Mouse (Mus musculus) testis, postnatal 14 days (tissue): ENCODE data around the gene Slc44a1.

Experiments used
- DNase-seq: peaks from one replicate; pipeline ENCODE4 v3.0.0; 2021; ENCODE audit warnings: low spot score

Slc44a1 gene

DNA sequence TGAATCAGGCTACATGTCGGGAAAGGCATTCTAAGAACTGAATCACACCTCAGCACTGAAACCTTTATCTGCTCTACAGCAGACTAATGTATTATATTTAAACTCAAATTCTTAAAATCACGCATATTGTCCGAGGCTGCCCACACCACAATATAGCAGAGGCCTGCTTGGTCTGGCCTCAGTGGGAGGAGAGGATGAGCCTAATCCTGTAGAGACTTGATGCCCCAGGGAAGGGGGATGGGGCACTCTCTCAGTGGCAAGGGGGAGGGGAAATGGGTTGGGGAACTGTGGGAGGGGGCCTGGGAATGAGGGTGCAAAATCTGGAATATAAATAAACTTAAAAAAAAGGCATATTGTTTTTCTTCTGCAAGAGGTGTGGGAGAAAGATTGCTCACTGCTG, 177.8 kb downstream of the Slc44a1 start:
- DNase-seq: no peak

DNA sequence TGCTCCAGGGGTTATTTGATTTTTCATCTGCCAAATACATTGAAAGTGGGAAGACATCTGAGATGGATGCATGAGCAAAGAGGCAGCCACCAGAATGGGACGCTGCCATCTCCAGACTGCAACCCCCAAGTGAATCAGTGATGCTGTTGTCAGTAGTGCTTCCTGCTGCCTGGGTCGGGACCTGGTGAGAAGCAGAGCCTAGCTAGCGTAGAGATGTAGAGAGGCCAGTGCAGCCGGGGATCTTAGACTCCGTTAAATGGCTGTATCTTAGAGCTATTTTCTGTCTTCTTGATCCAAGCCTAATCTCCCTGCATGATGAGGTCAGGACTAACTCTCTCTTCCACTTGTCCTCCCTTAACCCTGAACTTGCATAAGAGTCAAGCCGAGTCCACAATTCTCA, 179.9 kb downstream of the Slc44a1 start:
- DNase-seq: no peak

DNA sequence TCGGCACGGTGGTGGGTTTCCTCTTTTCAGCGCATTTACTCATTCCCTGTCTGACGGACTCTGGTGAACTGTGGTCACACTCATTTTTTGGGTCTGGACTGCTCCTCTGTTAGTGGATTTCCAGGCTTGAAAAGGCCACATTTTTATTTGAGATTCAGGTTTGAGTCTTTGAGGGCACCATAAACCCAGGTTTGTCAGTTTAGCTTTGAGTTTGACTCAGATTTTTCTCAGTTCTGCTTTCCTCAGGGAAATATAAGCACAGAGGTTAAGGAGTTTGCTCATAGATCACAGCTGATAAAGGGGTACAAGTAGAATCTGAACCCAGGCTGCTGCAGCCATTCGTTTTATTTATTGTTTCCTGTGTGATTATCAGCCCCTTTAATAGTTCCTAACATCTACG, 180.9 kb downstream of the Slc44a1 start:
- no peak for DNase-seq

DNA sequence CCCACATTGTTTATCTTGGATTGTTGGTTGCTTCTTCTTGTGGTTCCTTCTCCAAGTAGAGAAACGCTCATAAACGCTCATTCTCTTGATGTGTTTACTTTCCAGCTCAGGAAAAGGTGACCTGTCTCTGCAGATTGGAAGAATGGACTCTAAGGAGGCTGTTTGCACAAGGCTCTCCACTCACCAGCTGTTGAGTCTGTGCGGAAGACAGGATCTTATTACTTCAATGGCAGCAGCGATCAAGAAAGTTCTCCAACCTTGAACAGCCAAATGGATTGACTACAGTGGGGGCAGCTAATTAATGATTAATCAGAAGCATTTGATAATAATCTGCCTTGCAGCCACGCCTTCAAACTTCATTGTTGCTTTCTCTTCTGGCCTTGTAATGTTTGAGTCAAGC, 181.3 kb downstream of the Slc44a1 start:
- no peak for DNase-seq

DNA sequence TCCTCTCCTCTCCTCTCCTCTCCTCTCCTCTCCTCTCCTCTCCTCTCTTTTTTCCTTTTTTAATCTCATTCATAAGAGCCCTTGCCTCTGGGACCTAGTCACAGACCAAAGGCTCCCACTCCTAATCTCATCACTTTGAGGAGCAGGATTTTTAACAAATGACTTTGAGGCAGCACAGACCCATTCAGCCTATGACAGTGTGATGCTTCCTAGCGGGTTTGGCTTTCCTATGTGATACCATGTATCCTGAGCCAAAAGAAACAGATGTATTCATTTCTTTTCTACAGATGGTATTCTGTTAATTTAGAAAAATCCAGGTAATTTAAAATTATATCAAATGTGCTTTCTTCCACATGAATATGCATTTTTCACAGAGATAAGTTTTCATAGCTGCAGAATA, 183.5 kb downstream of the Slc44a1 start:
- DNase-seq: no peak

DNA sequence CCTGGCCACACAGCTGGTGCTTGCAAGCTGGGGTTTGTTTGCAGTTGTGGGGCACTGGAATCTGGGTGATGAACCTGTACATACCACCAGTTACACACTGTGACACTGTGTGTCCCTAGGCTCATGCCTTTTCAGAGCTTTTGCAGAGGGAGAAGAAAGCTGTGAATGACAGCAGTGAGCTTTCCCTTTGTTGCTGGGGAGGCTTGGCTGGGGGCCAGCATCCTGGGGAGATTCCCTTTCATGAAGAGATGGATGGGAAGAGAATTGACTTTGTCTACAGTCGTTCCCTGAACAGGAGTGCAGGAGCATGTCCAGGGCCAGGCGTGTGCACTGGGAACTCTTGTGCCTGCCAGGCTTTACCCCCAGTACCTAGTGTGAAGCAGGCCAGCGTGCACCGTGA, 184.6 kb downstream of the Slc44a1 start:
- DNase-seq: no peak

DNA sequence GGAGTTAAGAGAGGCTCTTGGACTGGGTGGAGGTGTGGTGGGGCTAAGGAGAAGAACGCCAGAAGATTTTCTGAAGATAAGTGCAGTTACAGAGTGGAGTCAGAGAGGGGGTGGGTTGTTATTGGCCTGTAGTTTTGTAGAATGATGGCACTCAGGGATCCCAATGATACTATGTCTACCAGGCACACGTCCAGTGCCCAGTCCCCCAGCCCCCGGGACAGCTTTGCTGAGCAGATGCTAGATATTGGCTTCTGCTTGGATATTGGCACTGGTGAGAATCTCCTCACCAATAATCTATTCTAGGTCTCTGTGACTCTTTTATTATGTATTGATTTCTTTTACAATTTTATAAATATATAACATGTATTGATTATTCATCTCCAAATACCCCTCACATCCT, 185.1 kb downstream of the Slc44a1 start:
- DNase-seq: no peak

DNA sequence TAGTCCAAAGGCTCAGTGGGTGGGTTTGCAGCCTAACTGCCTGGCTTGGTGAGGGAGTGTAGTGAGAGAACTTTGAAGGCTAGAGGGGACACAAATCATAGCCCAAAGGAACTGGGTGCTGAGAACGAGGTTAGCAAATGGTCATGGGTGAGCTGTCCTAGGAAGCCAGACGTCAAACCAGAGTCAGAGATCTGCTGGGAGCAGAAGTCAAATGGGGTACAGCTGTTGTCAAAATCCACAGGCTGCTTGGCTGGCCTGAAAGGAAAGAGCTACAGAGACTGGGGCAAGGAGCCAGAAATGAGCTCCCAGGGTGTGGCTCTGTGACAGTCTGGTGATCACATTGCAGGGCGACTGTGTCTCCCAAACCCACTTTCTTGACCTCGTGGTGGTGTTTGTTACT, 188.7 kb downstream of the Slc44a1 start:
- DNase-seq: no peak

DNA sequence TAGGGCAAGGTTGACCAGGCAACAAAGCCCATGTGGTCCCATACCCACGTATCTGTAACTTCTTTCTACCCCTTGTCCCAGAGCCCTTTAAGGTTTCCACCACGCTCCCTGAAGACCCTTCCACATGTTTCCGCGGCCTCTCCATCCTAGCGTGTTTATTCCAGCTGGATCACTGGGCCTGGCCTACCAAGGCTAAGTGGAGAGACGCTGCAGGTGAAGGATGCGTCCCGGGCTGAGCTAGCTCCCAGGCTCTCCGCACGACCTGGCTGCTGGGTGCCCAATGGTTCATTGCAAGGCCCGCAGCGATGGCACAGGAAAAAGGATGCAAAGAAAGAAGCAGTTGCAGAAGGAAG, 190.7 kb downstream of the Slc44a1 start:
- DNase-seq: no peak

DNA sequence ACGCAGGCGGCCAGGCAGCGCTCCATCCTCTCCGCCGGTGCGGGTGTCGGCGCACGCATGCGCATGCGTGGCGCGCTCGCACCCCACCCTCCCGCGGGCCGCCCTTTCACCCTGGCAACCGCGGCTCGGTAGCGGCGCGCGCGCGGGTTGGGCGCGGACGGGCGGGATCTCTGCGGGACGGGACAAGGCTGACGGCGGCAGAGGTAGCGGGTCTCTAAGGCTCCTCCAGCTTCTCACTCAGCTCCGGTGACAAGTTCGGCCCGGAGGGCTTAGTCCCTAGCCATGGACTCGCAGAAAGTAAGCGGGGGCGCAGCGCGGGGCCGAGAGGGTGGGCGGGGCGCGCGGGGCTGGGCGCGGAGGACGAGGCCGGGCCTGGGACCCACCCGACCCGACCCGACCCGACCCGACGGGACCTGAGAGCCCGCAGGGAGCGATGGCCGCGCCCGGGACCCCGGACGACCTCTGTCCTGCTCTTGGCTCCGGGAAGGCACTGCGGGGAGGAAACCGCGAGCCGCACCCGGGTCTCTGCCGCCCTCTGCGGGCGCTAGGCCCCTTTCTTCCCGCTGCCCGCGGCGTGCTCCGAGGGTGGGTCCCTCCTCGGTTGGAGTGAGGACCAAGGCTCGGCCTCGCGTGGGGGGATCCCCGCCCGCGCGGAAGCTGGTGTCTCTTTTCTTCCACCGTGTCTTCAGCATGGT, 191.2 kb downstream of the Slc44a1 start, which contains the start of gene Fsd1l:
TSS of gene Fsd1l (plus strand) at position 156 of the 695 bp plus-strand sequence.
- peak; percentile 80 for DNase-seq

DNA sequence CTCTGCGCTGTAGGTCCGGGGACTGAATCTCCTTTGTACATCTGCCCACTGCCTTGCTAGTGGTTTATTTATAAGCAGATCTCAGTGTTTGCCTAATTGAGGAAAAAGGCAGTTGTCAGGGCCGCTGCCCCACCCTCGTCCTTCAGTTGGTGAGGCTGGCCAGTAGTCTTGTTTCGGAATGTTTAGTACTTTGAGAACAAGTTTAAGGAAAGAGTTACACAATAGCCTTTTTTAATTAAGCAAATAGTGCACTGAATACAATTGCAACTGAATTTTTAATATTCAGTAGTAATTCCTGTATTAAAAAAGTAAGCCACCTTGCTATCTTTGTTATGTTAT, 191.8 kb downstream of the Slc44a1 start:
- no peak for DNase-seq

DNA sequence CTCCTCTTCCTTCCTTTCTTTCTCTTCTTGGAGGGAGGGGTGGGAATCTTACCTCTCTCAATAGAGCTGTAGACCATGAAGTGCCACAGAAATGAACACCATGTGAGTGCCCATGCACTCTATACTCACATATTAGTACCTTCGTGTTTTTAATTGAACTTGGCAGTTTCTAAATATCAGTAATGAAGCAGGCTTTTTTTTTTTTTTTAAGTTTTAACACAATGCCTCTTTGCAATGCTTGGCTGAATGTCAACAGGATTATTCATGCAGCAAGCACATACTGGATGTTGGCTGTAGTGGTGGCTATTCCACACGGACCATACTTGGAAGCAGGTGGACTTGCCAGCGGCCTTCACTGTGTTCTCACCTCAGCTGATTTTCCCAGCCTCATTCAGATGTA, 195.1 kb downstream of the Slc44a1 start:
- no peak for DNase-seq

DNA sequence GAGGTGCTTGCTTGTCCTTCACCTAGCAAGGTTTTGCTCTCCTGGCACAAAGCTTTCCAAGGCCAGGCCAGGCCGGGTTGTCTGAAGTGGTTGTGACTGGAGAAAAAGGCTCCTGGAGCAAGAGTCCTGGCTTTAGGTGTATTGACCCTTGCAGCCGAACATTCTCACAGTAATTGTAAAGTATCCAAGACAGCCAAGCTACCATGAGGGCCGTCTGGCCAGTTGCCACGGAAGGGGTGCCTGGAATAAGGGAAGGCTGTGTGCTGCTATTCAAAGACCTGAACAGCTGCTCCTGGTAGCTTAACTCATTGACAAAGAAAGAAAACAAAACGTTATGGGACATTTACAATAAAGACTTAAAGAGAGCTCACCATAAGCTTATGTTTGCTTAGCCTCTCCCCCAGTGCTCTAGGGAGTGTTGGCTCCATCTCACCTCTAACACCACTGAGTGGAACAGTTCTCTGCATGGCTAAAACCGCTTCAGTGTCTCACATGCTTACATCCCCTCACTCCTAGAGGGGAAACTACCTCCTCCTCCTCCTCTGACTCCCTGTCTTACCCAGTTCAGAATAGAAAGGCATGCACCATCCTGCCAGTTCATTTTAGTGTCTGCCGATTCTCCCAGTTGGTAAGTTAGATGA, 197.2 kb downstream of the Slc44a1 start:
- no peak for DNase-seq

DNA sequence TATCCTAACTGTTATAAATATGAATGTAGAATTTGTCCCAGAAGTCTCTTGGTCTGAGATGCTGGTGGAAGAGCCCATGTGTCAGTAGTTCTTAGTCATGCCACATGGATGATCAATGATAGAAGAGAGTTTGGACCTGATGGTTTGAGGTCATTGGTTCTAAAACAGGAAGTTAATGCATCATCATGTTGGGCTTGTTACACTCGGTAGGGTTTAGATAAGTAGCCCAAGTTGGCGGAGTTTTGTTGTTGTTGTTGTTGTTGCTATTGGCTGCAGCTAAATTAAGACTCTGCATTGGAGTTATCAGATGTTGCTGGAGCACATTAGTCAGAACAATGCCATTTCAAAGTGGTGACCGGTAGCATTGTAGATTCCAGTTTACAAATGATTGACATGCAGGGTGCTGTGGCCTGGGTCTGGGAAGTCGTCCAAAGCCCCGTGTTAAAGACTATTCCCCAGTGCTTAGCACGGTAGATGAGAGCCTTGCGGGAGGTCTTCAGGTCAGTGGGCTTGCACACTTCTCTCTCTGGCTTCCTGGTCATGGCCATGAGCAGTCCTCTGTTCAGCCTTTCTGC, 198.4 kb downstream of the Slc44a1 start:
- no peak for DNase-seq

DNA sequence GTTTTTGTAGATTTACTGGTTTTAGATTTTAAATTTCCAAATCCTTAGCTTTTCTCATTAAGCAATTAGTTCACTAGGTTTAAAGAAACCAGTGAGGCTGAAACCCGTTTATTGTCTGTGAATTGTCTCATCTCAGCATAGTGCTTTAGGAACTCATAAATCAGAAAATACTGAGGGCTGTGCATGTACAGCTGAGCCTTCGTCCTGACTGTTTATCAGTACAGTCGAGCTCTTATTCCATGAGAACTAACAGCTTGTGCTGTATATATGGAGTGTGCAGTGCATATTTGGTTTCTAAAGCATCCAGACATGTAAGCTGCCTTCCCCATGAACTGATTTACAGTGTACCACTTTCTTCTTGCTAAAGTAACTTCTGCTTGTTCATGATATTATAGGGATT, 217.8 kb downstream of the Slc44a1 start:
- no peak for DNase-seq

DNA sequence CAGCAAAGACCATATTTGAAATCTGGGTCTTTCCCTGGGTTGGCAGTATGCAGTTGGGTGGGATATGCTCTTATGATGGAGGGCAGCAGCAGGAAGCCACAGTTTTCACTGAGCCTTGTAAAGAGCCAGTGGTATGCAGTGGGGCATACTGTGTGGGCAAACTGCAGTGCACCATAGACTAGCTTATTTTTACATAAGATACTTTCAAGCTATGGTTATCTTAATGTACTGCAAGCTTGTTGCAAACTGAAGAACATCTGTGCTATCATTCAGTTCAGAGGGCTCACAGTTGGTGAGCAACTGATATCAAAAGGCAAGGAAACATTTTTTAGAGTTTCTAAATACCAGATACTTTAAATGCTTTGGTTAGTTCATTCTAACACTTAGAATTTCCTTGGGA, 220.5 kb downstream of the Slc44a1 start:
- DNase-seq: no peak
